Mouse (Mus musculus) intestine, postnatal 0 days (tissue): ENCODE data around the gene Nt5c. TPM values are rescaled to one million over a fixed set of nuclear protein-coding genes. Genes with fewer than 3 reads are reported as not detected.
A peak's percentile ranks its signal among the peaks of the same experiment; 100 is the strongest.

Source experiments
- ATAC-seq: fragments of 200-750 bp; cut with Nextera tagmentation; 2 replicates; pipeline ENCODE4 v1.8.0; 2017; ENCODE audit warnings: mild to moderate bottlenecking, moderate TSS enrichment, moderate library complexity
- H3K27ac ChIP-seq: fragments of 300-500 bp; sonication (generic); 2 replicates; pipeline ENCODE4 v1.5.1; 2014; ENCODE audit warnings: mild to moderate bottlenecking, low read depth, low read length, moderate library complexity
- H3K27me3 ChIP-seq: fragments of 300-500 bp; sonication (generic); replicated peaks from 2 replicates; pipeline ENCODE4 v1.6.1; 2014; ENCODE audit warnings: low read length, mixed read lengths; ENCODE audit not compliant: control insufficient read depth, insufficient read depth
- H3K36me3 ChIP-seq: fragments of 300-500 bp; sonication (generic); 2 replicates; pipeline ENCODE4 v1.6.1; 2014; ENCODE audit warnings: mild to moderate bottlenecking, moderate library complexity; ENCODE audit not compliant: control insufficient read depth, insufficient read depth
- H3K4me1 ChIP-seq: fragments of 300-500 bp; sonication (generic); replicated peaks from 2 replicates; pipeline ENCODE4 v1.6.1; 2014; ENCODE audit warnings: antibody characterized with exemption, low read length, mixed read lengths; ENCODE audit not compliant: control insufficient read depth, insufficient read depth
- H3K4me2 ChIP-seq: fragments of 300-500 bp; sonication (generic); replicated peaks from 2 replicates; pipeline ENCODE4 v1.6.1; 2014; ENCODE audit warnings: low read depth, mild to moderate bottlenecking, moderate library complexity
- H3K4me3 ChIP-seq: fragments of 300-500 bp; sonication (generic); 2 replicates; pipeline ENCODE4 v1.5.1; 2014; ENCODE audit warnings: low read depth, low read length
- H3K9ac ChIP-seq: fragments of 300-500 bp; sonication (generic); 2 replicates; pipeline ENCODE4 v1.6.1; 2014; ENCODE audit warnings: mild to moderate bottlenecking, low read depth, low read length
- H3K9me3 ChIP-seq: fragments of 300-500 bp; sonication (generic); 2 replicates; pipeline ENCODE4 v1.6.1; 2016; ENCODE audit warnings: mixed run types; ENCODE audit not compliant: control insufficient read depth
- CTCF ChIP-seq: sonication (generic); IDR thresholded peaks from 2 replicates; pipeline ENCODE4 v1.5.1; 2016; ENCODE audit warnings: low read depth, mild to moderate bottlenecking, control low read depth, antibody characterized with exemption, moderate library complexity
- WGBS: fragments of 180-500 bp; shearing (Covaris S2); extraction: QIAGEN DNeasy Blood & Tissue Kit; methylation state at CpG from one replicate; pipeline ENCODE4 v1.1.7; 2014; 5-methylcytosine and 5-hydroxymethylcytosine counted together
- polyA plus RNA-seq: library from polyadenylated mRNA; unstranded; fragments of >200 nt; fragmentation: Nextera tagmentation; extraction: Ambion mirVana; gene quantifications from 2 replicates; pipeline ENCODE4 v1.2.1, GENCODE M21; 2015

Nt5c gene
- polyA plus RNA-seq, 1 experiment from 2014 or later: 189 TPM

DNA sequence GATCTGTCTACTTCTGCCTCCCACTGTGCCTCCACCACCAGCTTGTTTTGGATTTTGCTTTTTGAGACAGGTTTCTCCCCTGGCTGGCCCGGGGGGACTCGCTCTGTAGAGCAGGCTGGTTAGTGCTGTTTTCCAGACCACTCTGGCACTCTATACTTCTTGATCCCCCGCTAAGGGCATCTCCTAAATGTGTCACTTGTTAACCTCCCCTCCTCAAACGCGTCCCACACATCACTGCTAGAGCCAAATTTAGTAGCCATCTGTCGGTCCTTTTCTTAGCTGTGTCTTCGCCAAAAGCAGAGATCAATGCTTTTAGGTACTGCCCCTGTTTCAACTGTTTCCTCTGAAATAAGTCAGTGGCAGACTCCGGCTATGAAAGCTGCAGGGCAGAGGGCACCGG lies 27.0 kb upstream of the Nt5c start:
- no peaks in the 10 kb centered on the region for H3K9me3 ChIP-seq
- H3K4me3 ChIP-seq: no peak overlapping the region
- WGBS: 73% methylated on average over 9 of the region's 9 CpGs

DNA sequence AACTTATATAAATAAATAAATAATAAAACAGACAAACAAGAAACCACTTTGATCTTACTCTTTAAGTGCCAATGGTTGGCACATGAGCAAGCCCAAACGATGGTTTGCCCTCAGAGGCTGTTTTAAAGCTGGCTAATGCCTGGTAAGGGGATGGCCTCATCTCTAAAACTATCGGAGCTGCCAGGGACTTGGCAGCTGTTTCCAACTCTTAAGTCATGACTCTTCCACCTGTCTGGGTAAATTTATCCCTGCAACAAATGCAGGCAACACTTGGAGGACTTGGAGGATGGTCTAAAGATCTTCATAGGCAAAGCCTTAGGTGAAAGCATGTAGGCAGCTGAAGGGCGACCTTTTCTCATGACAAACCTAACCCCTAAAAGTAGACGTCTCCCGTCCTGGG lies 25.3 kb upstream of the Nt5c start:
- Histone ChIP-seq H3K4me1 (peaks cover 4% of the 10 kb centered on the region), H3K9ac (no peak overlapping the region), H3K9me3 (no peaks in the 10 kb centered on the region), H3K4me3 (no peak overlapping the region), H3K27me3 (no peaks in the 10 kb centered on the region), H3K36me3 (no peaks in the 10 kb centered on the region), H3K27ac (no peak overlapping the region), H3K4me2 (no peak overlapping the region)
- no peak for ATAC-seq
- 83% methylated on average over 5 of the region's 5 CpGs for WGBS
- no peak for TF ChIP-seq CTCF

More for the DNA sequence above, 27.0 kb upstream of the Nt5c start:
- Histone ChIP-seq H3K4me1 (no peaks in the 10 kb centered on the region), H3K36me3 (peaks cover 12% of the 10 kb centered on the region), H3K27ac (no peak overlapping the region), H3K27me3 (no peaks in the 10 kb centered on the region), H3K9ac (no peak overlapping the region), H3K4me2 (no peak overlapping the region)
- no peak for ATAC-seq
- TF ChIP-seq CTCF: no peak

DNA sequence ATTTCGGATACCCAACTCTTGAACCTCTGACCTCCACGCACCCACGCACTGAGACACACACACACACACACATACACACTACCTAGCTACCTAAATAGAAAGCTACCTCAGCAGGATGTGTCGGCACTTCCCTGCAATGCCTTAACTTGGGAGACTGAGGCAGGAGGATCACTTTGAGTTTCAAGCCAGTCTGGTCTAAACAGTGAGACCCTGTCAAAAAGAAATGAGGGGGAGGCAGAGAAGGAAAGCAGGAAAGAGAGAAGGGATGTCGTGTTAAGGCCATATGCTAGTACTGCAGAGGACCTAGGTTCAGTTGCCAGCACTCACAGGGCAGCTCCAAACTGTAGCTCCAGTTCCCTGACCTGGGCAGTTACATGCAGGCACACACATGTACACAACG lies 23.4 kb upstream of the Nt5c start:
- no peak for ATAC-seq
- H3K9me3 ChIP-seq: no peaks in the 10 kb centered on the region
- no peaks in the 10 kb centered on the region for H3K36me3 ChIP-seq
- peaks cover 8% of the 10 kb centered on the region for H3K4me1 ChIP-seq
- 61% methylated on average over 6 of the region's 6 CpGs for WGBS
- H3K27ac ChIP-seq: no peak overlapping the region
- no peak overlapping the region for H3K9ac ChIP-seq
- no peak for TF ChIP-seq CTCF
- no peak overlapping the region for H3K4me2 ChIP-seq
- H3K27me3 ChIP-seq: no peaks in the 10 kb centered on the region
- no peak overlapping the region for H3K4me3 ChIP-seq

DNA sequence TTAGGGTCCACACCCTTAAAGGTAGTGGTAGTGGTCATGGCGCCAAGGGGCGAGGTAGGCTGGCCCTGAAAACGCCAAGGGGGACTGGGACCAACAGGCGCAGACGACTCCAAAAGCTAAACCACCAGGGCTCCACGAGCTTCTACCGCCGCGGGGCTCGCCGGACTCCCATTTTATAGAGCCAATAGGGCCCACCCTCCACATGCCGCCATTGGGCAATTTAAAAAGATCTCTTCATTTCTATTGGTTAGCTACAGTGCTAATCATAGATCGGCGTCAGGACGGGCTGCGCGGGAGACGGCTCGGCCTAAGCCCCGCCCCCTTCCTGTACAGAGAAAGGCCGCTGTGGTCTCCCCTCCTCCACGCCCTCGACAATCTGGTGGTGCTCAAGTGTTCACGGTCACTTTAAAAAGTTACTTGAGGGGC lies 22.6 kb upstream of the Nt5c start, which contains the start of gene Jpt1:
TSS of gene Jpt1 (minus strand) at position 150 of the 426 bp plus-strand sequence.
- no peaks in the 10 kb centered on the region for H3K27me3 ChIP-seq
- peaks cover 8% of the 10 kb centered on the region for H3K4me1 ChIP-seq
- ATAC-seq: peak; percentile 91
- no peaks in the 10 kb centered on the region for H3K9me3 ChIP-seq
- peak within 1 kb of the TSS; percentile 84 for H3K4me2 ChIP-seq
- peak within 1 kb of the TSS; percentile 86 for H3K4me3 ChIP-seq
- no peaks in the 10 kb centered on the region for H3K36me3 ChIP-seq
- H3K9ac ChIP-seq: peak within 1 kb of the TSS; percentile 89
- under 1% methylated on average over 24 of the region's 24 CpGs for WGBS
- H3K27ac ChIP-seq: peak within 1 kb of the TSS; percentile 70
- no peak for TF ChIP-seq CTCF

DNA sequence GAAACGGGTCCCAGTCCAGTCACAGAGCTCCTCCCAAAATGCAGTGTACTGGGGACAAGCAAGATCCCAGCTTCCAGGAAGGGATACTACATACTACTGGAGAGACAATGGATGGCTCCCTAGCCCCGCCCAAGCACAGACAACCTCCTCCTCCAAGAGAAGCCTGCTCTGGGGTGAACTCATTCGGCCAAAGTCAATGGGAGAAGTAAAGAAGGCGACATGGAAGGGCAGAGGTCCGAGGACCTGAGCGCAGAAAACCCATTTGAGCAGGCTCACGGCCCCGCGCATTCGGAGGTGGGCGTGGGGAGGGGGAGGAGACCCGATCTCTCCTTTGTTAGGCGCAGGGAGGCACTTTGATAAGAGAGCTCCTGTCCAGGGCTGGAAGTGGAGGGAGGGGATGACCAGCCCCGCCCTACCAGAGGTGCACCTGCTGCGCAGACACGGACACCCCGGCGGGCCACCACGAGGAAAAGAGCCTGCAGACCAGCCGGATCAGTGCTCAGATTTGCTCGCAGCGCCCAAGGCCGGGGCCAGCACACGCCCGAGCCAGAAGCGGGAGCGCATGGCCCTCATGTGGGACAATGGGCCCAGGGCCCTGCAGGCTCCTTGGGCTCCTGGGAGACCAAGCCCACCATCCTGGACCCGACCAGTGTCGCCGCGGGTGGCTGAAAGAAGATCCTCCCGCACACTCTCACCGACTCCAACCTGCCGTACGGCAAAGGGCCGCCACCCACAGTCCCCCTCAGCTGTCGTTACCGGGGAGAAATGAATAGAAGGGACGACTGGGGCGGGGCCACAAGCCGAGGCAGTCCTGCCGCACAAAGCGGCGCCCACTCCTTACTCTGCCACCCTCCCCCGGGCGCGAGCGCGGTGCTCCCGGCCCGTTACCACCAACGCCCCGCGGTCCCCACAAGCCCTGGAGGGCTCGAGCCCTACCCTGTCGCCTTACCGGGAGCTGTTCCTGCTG lies 21.9 kb upstream of the Nt5c start:
- TF ChIP-seq CTCF: no peak
- H3K4me2 ChIP-seq: peak overlapping the region; percentile 84

DNA sequence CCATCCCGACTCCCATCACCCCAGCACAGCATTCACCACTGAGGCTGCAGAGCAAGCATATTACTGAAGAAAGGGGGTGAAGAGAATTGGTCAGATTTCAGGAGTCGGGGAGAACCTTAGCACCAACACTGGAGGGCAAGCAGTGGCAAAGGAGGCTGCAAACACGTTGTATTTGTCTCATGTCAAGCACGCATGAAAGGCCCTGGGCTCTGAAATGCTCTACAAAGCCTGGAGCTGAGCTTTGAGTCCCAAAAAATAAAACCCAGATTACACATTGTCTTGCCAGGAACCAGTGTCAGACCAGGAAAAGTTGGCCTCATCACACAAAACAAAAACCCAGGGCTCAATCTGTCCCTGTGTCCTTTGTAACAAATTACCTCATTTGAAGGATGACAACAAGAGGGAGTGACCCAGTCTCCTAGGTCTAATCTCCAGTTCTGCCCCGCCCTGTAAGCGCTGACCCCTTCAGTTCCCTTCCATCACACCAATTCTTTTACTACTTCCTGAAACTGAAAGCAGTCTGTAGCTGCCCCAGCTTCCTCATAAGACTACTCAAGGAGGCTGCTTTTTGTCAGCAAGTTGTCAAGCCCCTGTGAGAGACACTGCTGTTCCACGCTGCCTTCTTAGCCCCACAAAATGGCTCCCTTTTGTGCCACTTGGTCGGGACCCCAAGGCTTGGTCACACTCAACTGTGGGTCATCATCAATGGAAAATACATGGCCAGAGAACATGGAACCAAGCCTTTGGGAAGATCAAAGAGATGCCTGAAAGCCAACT lies 20.9 kb upstream of the Nt5c start:
- peak overlapping the region; percentile 84 for H3K4me2 ChIP-seq
- H3K4me3 ChIP-seq: peak overlapping the region; percentile 86
- peaks cover 8% of the 10 kb centered on the region for H3K4me1 ChIP-seq
- H3K27ac ChIP-seq: peak overlapping the region; percentile 70
- H3K27me3 ChIP-seq: no peaks in the 10 kb centered on the region
- 9% methylated on average over 8 of the region's 8 CpGs for whole genome bisulfite sequencing
- peak; percentile 45 for ATAC-seq
- no peaks in the 10 kb centered on the region for H3K36me3 ChIP-seq
- TF ChIP-seq CTCF: no peak
- no peaks in the 10 kb centered on the region for H3K9me3 ChIP-seq
- peak overlapping the region; percentile 89 for H3K9ac ChIP-seq

More for the DNA sequence above, 21.9 kb upstream of the Nt5c start:
- Histone ChIP-seq H3K27me3 (no peaks in the 10 kb centered on the region), H3K4me1 (peaks cover 8% of the 10 kb centered on the region), H3K27ac (peak overlapping the region; percentile 70), H3K4me3 (peak overlapping the region; percentile 86), H3K36me3 (no peaks in the 10 kb centered on the region), H3K9me3 (no peaks in the 10 kb centered on the region), H3K9ac (peak overlapping the region; percentile 89)
- WGBS: 0% methylated on average over 57 of the region's 57 CpGs
- peak; percentile 61 for ATAC-seq
